Mouse (Mus musculus): ENCODE results near the gene Tmem247.

DNA sequence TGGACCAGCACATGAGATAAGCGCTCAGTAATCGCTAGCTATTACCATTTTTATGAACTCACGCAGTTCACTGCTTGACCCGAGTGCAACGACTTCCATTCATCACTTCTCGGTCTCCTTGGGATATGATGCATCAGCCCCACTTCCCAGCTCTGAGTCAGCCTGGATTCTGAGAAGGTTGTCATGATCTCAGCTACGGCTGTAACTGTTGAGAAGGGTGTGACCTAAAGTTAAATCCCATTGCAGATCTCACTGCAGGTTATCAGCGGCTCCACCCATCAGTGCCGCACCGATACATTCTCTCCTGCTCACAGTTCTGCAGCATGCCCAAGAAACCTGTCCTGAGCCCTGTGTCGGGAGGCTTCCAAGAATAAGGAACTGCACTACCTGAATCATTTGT, 2.6 kb downstream of the Tmem247 start:
- no peak for TF ChIP-seq CTCF (IDR thresholded peaks at IDR 0.05; ENCODE audit: low read depth)
- TF ChIP-seq EP300 (IDR thresholded peaks at IDR 0.05; ENCODE audit: low read depth): no peak
